Mouse (Mus musculus) CH12.LX (cell line): ENCODE measurements around the gene Hist1h4n. TPM values are rescaled to one million over a fixed set of nuclear protein-coding genes. Genes with fewer than 3 reads are reported as not detected.
A peak's percentile ranks its signal among the peaks of the same experiment; 100 is the strongest.

Experiments used
- DNase-seq: peaks from one replicate; pipeline ENCODE4 v3.0.0-alpha.2; 2013; ENCODE audit errors: extremely low read depth
- H3K27ac ChIP-seq: 2 replicates; pipeline ENCODE4 v1.5.1; 2012; ENCODE audit warnings: low read depth, mild to moderate bottlenecking, control low read depth, moderate library complexity; ENCODE audit not compliant: insufficient read depth
- H3K27me3 ChIP-seq: replicated peaks from 2 replicates; pipeline ENCODE3; 2012; ENCODE audit warnings: inconsistent platforms
- H3K36me3 ChIP-seq, 2 experiments: replicated peaks in 1 of 2; 2 replicates each; pipeline versions ENCODE3 to v1.6.1; 2012; ENCODE audit warnings: inconsistent platforms in 1 of 2, low read length in 1 of 2, mild to moderate bottlenecking in 1 of 2, mixed read lengths in 1 of 2, moderate library complexity in 1 of 2; ENCODE audit not compliant: control insufficient read depth in 1 of 2, insufficient read depth in 1 of 2
- H3K4me1 ChIP-seq, 2 experiments: 2 replicates each; pipeline ENCODE4 v1.6.1; 2012; ENCODE audit warnings: inconsistent platforms in 1 of 2, moderate library complexity in 1 of 2; ENCODE audit not compliant: insufficient read depth in 2 of 2, control insufficient read depth in 1 of 2
- H3K4me2 ChIP-seq: 2 replicates; pipeline ENCODE4 v1.6.1; 2012; ENCODE audit warnings: low read depth, mild to moderate bottlenecking, control low read depth; ENCODE audit not compliant: poor library complexity, insufficient read depth, severe bottlenecking
- H3K4me3 ChIP-seq, 3 experiments: fragments of 150-350 bp in 1 of 3; sonication (generic) in 1 of 3; replicated peaks in 1 of 3; 2 replicates each; pipeline versions ENCODE3 to v1.5.1; 2011 to 2012; ENCODE audit warnings: low read depth in 2 of 3, low read length in 2 of 3, mild to moderate bottlenecking in 2 of 3, moderate library complexity in 2 of 3, control low read depth in 1 of 3, improper control_type of control experiment in 1 of 3, inconsistent platforms in 1 of 3, mixed read lengths in 1 of 3; ENCODE audit not compliant: poor library complexity in 1 of 3
- H3K79me2 ChIP-seq: replicated peaks from 2 replicates; pipeline ENCODE4 v1.6.1; 2012; ENCODE audit warnings: mild to moderate bottlenecking, moderate library complexity; ENCODE audit not compliant: control insufficient read depth, poor library complexity, insufficient read depth, severe bottlenecking; ENCODE audit errors: extremely low read depth
- H3K9ac ChIP-seq: 2 replicates; pipeline ENCODE4 v1.6.1; 2012; ENCODE audit warnings: low read depth, mild to moderate bottlenecking, control low read depth, moderate library complexity; ENCODE audit not compliant: insufficient read depth
- H3K9me3 ChIP-seq: replicated peaks from 2 replicates; pipeline ENCODE3; 2012; ENCODE audit warnings: low read length, inconsistent platforms, mixed read lengths
- CHD1 ChIP-seq: IDR thresholded peaks from 2 replicates; pipeline ENCODE4 v1.6.1; 2012; ENCODE audit warnings: low read depth, low read length, improper control_type of control experiment, inconsistent platforms
- CTCF ChIP-seq, 2 experiments: IDR thresholded peaks in 1 of 2; conservative IDR thresholded peaks in 1 of 2; 2 replicates each; pipeline ENCODE4 v1.5.1; 2011 to 2012; ENCODE audit warnings: low read depth in 2 of 2, low read length in 2 of 2, improper control_type of control experiment in 1 of 2, inconsistent platforms in 1 of 2, mild to moderate bottlenecking in 1 of 2, moderate library complexity in 1 of 2
- E2F4 ChIP-seq: IDR thresholded peaks from 2 replicates; pipeline ENCODE4 v1.6.1; 2011; ENCODE audit warnings: low read depth, low read length, improper control_type of control experiment; ENCODE audit not compliant: insufficient replicate concordance
- ELF1 ChIP-seq: IDR thresholded peaks from 2 replicates; pipeline ENCODE4 v1.6.1; 2014; ENCODE audit warnings: low read depth, mild to moderate bottlenecking, inconsistent platforms, low read length, improper control_type of control experiment
- EP300 ChIP-seq: IDR thresholded peaks from 2 replicates; pipeline ENCODE4 v1.6.1; 2011; ENCODE audit warnings: low read length, improper control_type of control experiment
- IRF4 ChIP-seq: IDR thresholded peaks from 2 replicates; pipeline ENCODE4 v1.6.1; 2014; ENCODE audit warnings: low read depth, mild to moderate bottlenecking, inconsistent platforms, low read length, improper control_type of control experiment
- JUND ChIP-seq: conservative IDR thresholded peaks from 2 replicates; pipeline ENCODE4 v1.6.1; 2011; ENCODE audit warnings: low read depth, low read length, improper control_type of control experiment
- KAT2A ChIP-seq: IDR thresholded peaks from 2 replicates; pipeline ENCODE4 v1.6.1; 2012; ENCODE audit warnings: low read length, improper control_type of control experiment, inconsistent platforms; ENCODE audit not compliant: insufficient replicate concordance
- MAFK ChIP-seq: IDR thresholded peaks from 2 replicates; pipeline ENCODE4 v1.6.1; 2011; ENCODE audit warnings: low read length, improper control_type of control experiment; ENCODE audit not compliant: insufficient replicate concordance
- MEF2A ChIP-seq: IDR thresholded peaks from 2 replicates; pipeline ENCODE4 v1.6.1; 2014; ENCODE audit warnings: low read depth, mild to moderate bottlenecking, inconsistent platforms, low read length, improper control_type of control experiment, borderline replicate concordance
- MYC ChIP-seq: IDR thresholded peaks from 2 replicates; pipeline ENCODE4 v1.6.1; 2011; ENCODE audit warnings: low read depth, mild to moderate bottlenecking, improper control_type of control experiment, low read length
- NELFE ChIP-seq: IDR thresholded peaks from 2 replicates; pipeline ENCODE4 v1.6.1; 2011; ENCODE audit warnings: low read depth, low read length, improper control_type of control experiment
- NRF1 ChIP-seq: IDR thresholded peaks from 2 replicates; pipeline ENCODE4 v1.6.1; 2014; ENCODE audit warnings: low read depth, mild to moderate bottlenecking, inconsistent platforms, low read length, improper control_type of control experiment, moderate library complexity
- PAX5 ChIP-seq: IDR thresholded peaks from 2 replicates; pipeline ENCODE4 v1.6.1; 2012; ENCODE audit warnings: low read length, inconsistent platforms, mixed read lengths
- POLR2A ChIP-seq: IDR thresholded peaks from 2 replicates; pipeline ENCODE4 v1.6.1; 2011; ENCODE audit warnings: low read depth, mild to moderate bottlenecking, improper control_type of control experiment, low read length
- POLR2AphosphoS2 ChIP-seq: IDR thresholded peaks from 2 replicates; pipeline ENCODE4 v1.6.1; 2011; ENCODE audit warnings: low read depth, low read length, improper control_type of control experiment
- RCOR1 ChIP-seq: conservative IDR thresholded peaks from 2 replicates; pipeline ENCODE4 v1.6.1; 2012; ENCODE audit warnings: low read depth, mild to moderate bottlenecking, inconsistent platforms, low read length, improper control_type of control experiment
- TCF12 ChIP-seq: IDR thresholded peaks from 2 replicates; pipeline ENCODE4 v1.6.1; 2014; ENCODE audit warnings: low read depth, mild to moderate bottlenecking, inconsistent platforms, low read length, improper control_type of control experiment
- UBTF ChIP-seq: IDR thresholded peaks from 2 replicates; pipeline ENCODE4 v1.6.1; 2012; ENCODE audit warnings: low read depth, mild to moderate bottlenecking, inconsistent platforms, low read length, improper control_type of control experiment, moderate library complexity
- ZKSCAN1 ChIP-seq: IDR thresholded peaks from 2 replicates; pipeline ENCODE4 v1.6.1; 2012; ENCODE audit warnings: low read depth, inconsistent platforms, low read length, improper control_type of control experiment, borderline replicate concordance
- ZMIZ1 ChIP-seq: IDR thresholded peaks from 2 replicates; pipeline ENCODE4 v1.6.1; 2012; ENCODE audit warnings: low read depth, mild to moderate bottlenecking, inconsistent platforms, low read length, improper control_type of control experiment
- dilution Hi-C: fragments of 300-500 bp; cut with MboI; formaldehyde crosslinking; loops from 2 replicates; pipeline ENCODE4 v1.14.3; 2020; ENCODE audit warnings: low sequenced_read_pairs; ENCODE audit not compliant: extremely low pct_unique_long_range_greater_than_20kb, extremely low pct_ligation_motif_present
- in situ Hi-C: fragments of 300-500 bp; cut with MboI; formaldehyde crosslinking; loops from 3 replicates; pipeline ENCODE4 v1.14.3; 2019; ENCODE audit warnings: low sequenced_read_pairs, low pct_ligation_motif_present, low pct_unique_long_range_greater_than_20kb, mixed read lengths
- polyA plus RNA-seq: library from polyadenylated mRNA; unstranded; fragments of >175 nt; gene quantifications from 2 replicates; pipeline ENCODE4 v1.2.1, GENCODE M21; 2012; ENCODE audit warnings: low read depth; ENCODE audit not compliant: insufficient read length
- total RNA-seq, 2 experiments: library from RNA; depleted of rRNA; stranded (reverse); fragments of 300-350 nt in 1 of 2; fragments of >200 nt in 1 of 2; gene quantifications; 2 replicates each; pipeline ENCODE4 v1.2.3; 2012 to 2014

Hist1h4n gene
- total and polyA plus RNA-seq, 3 experiments, result 152 to 5,322 TPM; not detected in 1

DNA sequence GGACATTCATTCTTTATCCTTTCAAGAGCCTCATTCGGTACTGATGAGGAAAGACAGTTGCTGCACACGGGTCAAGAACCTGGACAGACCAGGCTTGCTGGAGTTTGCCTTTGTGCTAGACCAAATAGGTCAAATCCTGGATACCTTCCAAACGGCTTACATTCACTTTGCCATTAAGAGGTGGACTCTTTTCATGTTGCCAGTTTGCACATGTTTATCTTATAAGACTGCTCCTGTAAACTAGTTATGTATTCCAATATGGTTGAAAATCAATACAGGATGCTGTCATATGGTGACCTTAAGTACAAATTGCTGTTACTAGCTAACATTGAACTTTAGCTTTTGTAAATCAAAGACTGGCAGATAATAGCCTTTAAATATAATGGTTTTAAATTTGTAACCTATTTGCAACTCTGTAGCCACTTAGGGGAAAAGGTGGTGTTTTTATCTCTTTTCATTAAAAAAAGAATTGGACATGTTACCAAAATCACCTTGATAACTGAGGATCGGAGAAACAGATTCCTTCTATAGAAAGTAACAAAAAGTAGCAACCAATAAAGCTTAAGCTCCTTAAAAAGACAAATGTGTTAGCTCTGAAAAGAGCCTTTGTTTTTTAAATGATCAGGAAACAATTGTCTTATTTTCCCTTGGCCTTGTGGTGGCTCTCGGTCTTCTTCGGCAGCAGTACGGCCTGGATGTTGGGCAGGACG lies 45.7 kb downstream of the Hist1h4n start:
- DNase-seq, result peak; percentile 68
- H3K27ac ChIP-seq, result peak overlapping the region; percentile 92
- in situ Hi-C loops (no loop called here), dilution Hi-C loops (no loop called here)
- peak overlapping the region; percentile 59 for H3K4me2 ChIP-seq
- H3K36me3 ChIP-seq, result no peaks in the 10 kb centered on the region
- peak overlapping the region; percentile 2 to 57 (median 37) for H3K4me3 ChIP-seq
- H3K4me1 ChIP-seq, result peaks cover 0 to 30% of the 10 kb centered on the region in 2 experiments; a peak in 3 of 4 replicates
- peak; percentile 97 for TF ChIP-seq CHD1
- TF ChIP-seq POLR2A, result peak; percentile 81
- no peak for TF ChIP-seq ZKSCAN1
- peak; percentile 95 for TF ChIP-seq ZMIZ1
- TF ChIP-seq UBTF, result peak; percentile 95; the same call in 1 of the 2 replicates
- peak; percentile 78; the same call in 1 of the 2 replicates for TF ChIP-seq RCOR1
- TF ChIP-seq JUND, result no peak; the same call in 1 of the 2 replicates
- 0 out of 2 replicates have a peak, but pooled peaks have one; percentile 75 for TF ChIP-seq E2F4
- no peak for TF ChIP-seq MAFK
- no peak for TF ChIP-seq MEF2A
- no peak for TF ChIP-seq ELF1
- TF ChIP-seq MYC, result peak; percentile 59; the same call in 1 of the 2 replicates
- TF ChIP-seq POLR2AphosphoS2, result peak; percentile 99
- TF ChIP-seq NELFE, result peak; percentile 79; the same call in 1 of the 2 replicates
- no peaks in the 10 kb centered on the region for H3K79me2 ChIP-seq
- peak overlapping the region; percentile 78 for H3K9ac ChIP-seq
- no peaks in the 10 kb centered on the region for H3K27me3 ChIP-seq
- no peaks in the 10 kb centered on the region for H3K9me3 ChIP-seq

DNA sequence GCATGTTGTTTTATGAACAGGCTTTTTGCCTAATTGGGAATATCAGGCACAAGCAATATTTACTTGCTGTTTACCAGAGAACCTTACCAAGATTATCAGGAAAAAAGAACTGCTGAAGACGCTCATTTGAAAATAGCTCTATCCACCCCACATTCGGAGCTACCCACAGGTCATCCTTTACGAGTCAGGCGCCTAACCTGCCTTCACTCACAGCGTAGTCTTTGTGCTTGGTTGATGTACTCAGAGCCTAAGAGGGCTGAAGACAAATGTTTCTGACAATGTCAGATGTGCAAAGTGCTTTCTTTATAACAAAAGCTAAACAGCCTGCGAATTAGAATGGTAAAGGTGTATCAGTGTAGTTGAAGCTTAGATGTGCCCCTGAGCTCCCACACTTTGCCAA lies 47.7 kb downstream of the Hist1h4n start:
- no peak overlapping the region for H3K4me3 ChIP-seq
- peaks cover 0 to 33% of the 10 kb centered on the region in 2 experiments; a peak in 3 of 4 replicates for H3K4me1 ChIP-seq

More for the DNA sequence above, 47.7 kb downstream of the Hist1h4n start:
- DNase-seq, result peak; percentile 29
- dilution Hi-C loops (no loop called here), in situ Hi-C loops (no loop called here)
- H3K9ac ChIP-seq, result peak overlapping the region; percentile 37
- H3K27ac ChIP-seq, result peak overlapping the region; percentile 85; the same call in 1 of the 2 replicates
- H3K36me3 ChIP-seq, result no peaks in the 10 kb centered on the region
- no peaks in the 10 kb centered on the region for H3K27me3 ChIP-seq
- no peaks in the 10 kb centered on the region for H3K9me3 ChIP-seq
- no peaks in the 10 kb centered on the region for H3K79me2 ChIP-seq
- no peak; the same call in 1 of the 2 replicates for TF ChIP-seq NELFE
- TF ChIP-seq PAX5, result no peak
- no peak for TF ChIP-seq TCF12
- TF ChIP-seq EP300, result no peak
- no peak for TF ChIP-seq KAT2A
- TF ChIP-seq RCOR1, result no peak
- TF ChIP-seq IRF4, result no peak
- no peak for TF ChIP-seq NRF1
- no peak for TF ChIP-seq CTCF (conservative IDR thresholded peaks at IDR 0.05 in 1 of 2, IDR thresholded peaks at IDR 0.05 in 1 of 2; ENCODE audit: low read depth in 2 of 2, low read length in 2 of 2)
- no peak for TF ChIP-seq ELF1
- TF ChIP-seq, all 38 proteins: peak for 0
- peak overlapping the region; percentile 72 for H3K4me2 ChIP-seq
